Mouse (Mus musculus): ENCODE results near the gene Radil.

Radil gene

DNA sequence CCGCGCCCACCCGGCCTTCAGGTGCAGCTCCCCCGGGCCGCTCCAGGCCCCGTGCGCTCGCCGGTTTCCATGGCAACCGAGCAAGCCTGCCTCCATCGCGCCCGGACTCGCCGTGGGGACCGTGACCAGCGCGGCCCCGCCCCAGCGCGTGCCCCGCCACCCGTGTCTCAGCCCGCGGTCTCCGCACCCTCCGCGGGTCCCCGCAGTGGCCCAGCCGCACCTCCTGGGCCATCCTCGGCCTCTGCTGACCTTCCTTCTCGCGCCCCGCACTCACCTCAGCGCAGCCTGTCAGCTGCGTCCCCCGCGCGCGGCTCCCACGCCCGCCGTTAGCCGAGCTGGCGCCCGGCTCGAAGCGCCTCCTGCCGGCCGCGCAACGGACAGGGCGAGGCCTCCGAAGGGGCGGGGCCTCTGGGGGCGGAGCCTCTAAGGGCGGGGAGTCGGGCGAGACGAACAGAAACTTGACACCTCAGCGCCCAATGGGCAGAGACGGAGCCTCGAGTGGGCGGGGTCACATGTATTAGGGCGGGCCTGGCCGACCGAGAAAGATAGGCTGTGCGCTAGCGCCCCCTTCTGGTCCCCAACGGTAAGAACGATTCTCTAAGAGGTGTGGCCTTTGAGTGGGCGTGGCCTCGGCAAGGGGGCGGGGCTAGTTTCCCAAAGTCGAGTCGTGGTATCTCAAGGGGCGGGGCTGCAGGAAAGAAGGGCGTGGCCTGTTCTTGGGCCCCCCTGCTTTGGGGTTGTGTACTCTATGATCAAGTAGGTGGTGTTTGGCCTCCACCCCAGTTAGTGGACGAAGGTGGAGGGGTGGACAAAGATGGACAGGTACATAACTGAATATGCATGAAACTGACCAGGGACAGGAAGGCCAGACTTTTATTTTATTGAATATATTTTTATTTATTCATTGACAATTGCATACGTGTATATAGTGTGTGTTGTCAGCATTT, at the start of gene Radil:
Gene Radil, minus strand, starts transcription at position 393 of the 947 bp plus-strand sequence.
- peak; percentile 93 for DNase-seq (ENCODE audit: low spot score)

- DNase-seq (ENCODE audit: low spot score), result no peak
Measured at GRCm38 (mm10) chr5:142597648-142598390, 46.9 kb upstream of the Radil start.

GRCm38 (mm10) chr5:142596723-142597122, 45.8 kb upstream of the Radil start:
- no peak for DNase-seq (ENCODE audit: low spot score)

DNA sequence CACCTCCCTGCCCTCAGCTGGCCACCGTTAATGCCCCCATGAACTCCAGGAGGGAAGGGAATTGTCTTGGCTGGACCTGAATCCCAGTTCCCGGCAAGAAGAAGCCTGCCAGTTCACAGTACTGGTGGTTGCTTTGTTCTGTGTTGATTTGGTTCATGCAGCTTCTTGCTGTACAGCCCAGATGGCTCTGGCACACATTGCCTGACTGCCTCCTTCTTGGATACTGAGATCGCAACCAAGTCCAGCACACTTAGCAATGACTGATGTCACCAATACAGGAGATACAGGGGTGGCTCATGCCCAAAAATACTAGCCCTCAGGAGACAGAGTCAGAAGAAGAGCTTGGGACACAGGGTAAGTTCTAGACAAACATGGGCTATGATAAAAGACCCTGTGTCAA, 44.8 kb upstream of the Radil start:
- DNase-seq (ENCODE audit: low spot score), result no peak

DNA sequence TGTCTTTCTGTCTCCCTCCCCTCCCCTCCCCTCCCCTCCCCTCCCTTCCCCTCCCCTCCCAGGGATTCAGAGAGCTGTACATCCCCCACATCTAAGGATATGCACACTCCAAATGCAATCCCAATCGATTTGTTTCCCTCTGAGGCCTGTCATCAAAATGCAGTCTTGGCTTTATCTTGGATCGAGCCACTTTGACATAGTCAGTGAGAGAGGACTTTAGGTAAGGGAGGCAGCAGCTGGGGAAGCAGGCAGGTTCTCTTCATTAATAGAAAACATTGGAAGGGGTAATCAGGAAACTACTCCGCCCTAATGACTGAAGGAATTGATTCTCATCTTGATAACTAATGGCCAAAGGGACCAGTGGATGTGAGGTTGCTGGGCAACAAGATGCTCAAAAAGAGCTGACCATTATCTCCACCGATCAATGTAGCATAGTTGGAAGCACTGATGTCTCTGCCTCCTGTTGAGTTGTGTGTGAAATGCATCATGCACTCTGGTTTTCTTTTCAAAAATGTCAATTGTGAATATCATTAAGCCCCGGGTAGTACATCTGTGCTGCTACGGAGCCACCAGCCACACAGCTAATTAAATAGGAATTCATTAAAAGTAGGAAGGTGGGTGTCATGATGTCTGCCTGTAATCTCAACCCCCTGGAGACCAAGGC, 40.2 kb upstream of the Radil start:
- no peak for DNase-seq (ENCODE audit: low spot score)

- peak; percentile 16 for DNase-seq (ENCODE audit: low spot score)
Measured at GRCm38 (mm10) chr5:142583616-142584126, 32.8 kb upstream of the Radil start.

DNA sequence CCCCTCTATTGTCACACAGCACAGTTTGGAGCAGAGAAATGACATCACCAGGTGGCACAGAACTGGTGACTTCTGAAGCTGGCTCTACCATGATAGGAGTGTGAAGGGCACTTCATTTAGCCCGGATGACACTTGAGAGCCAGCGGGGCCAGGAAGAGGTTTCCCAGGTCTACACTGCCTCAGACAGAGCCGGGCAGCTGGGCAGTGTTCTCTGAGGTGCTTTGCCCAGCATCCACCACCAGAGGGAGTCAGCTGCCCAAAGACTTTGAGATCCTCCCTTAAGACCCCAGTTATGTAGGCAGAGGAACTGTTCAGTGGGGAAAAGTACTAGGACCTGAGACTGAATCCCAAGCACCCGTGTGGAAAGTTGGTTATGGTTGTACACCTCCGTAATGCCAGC, 30.6 kb upstream of the Radil start:
- DNase-seq (ENCODE audit: low spot score), result peak; percentile 61

DNA sequence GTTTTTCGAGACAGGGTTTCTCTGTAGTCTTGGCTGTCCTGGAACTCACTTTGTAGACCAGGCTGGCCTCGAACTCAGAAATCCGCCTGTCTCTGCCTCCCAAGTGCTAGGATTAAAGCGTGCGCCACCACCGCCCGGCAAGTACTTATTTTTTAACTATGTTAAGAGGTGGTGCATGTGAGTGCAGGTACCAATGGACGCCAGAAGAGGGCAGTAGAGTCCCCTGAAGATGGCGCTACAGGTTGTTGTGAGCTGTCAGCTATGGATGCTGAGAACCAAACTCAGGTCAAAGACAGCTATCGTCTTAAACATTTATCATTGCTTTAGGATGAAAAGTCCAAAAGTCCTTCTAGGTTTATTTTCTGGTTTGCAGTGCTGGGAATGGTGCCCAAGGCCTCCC, 27.3 kb upstream of the Radil start:
- DNase-seq (ENCODE audit: low spot score), result no peak

- peak; percentile 43 for DNase-seq (ENCODE audit: low spot score)
Measured at GRCm38 (mm10) chr5:142576832-142577231, 25.9 kb upstream of the Radil start.

GRCm38 (mm10) chr5:142574323-142575057, 23.6 kb upstream of the Radil start:
- no peak for DNase-seq (ENCODE audit: low spot score)

DNA sequence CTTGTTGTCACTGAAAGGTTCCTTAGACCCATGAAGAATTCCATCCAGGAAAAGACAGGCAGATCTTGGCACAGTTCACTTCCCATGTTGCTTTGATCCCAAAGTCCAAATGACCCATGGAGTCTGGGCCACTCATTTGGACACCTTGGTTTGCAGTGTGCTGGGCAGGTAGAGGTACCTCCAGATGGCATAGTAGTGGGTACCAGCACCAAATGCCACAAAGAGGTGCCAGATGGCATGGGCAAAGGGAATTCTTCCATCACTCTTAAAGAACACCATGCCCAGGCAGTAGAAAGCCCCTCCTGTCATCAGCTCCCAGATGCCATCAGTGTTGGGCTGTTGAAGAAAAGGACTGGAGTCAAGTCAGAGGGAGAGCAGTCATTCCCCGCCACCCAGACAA, 13.7 kb upstream of the Radil start:
- DNase-seq (ENCODE audit: low spot score), result no peak

DNA sequence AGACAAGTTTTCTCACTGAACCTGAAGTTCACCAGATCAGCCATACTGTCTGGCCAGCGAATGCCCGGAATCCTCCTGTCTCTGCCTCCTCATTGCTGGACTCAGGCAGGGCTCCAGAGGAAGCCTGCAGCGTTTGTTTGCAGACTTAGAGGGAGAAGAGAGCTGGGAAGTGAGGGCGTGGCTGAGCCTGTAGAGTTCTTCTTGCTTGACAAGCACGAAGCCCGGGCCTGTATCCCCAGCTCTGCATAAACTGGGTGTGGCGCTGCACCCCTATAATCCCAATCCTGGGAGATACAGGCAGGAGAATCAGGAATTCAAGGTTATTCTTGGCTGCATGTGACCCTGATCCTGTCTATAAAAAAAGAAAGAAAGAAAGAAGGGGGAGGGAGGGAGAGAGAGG, 9.4 kb upstream of the Radil start:
- DNase-seq (ENCODE audit: low spot score), result no peak

- peak; percentile 55 for DNase-seq (ENCODE audit: low spot score)
Measured at GRCm38 (mm10) chr5:142557397-142558067, 6.6 kb upstream of the Radil start.

GRCm38 (mm10) chr5:142556721-142557120, 5.8 kb upstream of the Radil start:
- DNase-seq (ENCODE audit: low spot score), result no peak

DNA sequence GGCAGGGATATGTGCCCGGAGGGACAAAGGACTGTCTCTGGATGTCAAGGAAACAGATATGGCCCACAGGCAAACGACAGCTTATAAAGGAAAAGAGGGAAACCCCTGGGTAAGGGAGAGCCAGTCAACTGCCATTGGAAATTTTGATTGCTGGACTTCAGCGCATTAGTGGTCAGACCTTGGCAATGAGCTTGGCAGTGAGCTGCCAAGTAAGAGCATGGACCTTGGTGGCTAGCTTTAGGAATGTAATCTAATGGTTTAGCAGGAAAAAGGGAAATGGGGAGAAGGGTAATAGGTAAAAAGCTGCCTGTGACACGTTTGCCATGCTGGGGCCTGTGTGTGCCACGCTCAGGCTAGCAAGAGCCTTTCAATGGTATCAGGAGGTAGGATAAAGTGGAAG, 5.0 kb upstream of the Radil start:
- no peak for DNase-seq (ENCODE audit: low spot score)

DNA sequence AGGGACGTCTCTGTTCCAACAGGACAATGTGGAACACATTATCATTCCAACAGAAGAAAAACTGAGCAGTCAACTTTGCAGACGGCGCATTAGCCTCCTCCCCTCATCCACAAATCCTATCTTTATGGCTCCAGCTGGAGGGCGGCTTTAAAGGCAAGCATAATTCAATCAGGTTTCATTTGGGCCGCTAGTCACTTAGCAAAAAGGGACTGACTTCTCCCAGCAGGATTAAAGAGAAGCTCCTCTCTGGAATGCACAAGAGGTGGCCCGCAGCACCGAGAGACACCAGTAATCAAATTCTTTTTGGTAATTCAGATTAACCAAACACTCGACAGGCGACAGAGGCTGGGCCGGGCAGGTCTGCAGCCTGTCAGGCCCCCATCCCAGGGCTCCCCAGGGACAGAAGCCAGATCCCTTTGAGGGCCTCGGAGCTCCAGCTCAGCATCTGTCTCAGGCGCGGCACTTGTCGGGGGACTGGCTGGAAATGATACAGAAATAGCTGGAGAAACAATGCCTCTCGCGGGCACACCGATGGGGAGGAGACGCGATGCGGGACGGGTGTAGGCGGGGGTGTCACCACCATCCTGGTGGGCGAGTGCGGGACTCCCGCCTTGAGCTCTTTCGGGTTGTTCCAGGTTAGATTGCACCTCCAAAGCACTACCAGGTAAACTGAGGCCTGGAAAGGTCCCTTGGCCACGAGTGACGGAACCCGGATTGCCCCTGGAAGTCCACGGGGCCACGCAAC, 765 bp downstream of the Radil start:
- no peak for DNase-seq (ENCODE audit: low spot score)

GRCm38 (mm10) chr5:142549441-142549840, 1.5 kb downstream of the Radil start:
- DNase-seq (ENCODE audit: low spot score), result no peak

DNA sequence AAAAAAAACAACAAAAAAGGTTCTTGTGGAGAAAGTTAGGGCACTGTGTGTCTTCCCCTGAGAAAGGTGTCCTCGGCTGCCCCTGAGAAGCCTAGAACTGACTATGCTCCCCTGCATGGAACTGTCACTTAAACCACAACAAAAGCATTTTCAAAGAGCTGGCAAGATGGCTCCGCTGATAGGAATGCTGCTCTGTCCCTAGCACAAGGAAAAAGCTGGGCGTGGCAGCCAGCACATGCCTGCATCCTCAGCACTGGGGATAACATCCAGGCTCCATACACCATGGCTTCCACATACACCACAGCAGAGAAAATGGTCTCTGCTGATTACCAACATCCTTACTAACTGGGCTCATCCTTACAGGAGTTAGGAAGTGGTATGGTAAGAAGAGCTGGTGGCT, 3.8 kb downstream of the Radil start:
- no peak for DNase-seq (ENCODE audit: low spot score)

DNA sequence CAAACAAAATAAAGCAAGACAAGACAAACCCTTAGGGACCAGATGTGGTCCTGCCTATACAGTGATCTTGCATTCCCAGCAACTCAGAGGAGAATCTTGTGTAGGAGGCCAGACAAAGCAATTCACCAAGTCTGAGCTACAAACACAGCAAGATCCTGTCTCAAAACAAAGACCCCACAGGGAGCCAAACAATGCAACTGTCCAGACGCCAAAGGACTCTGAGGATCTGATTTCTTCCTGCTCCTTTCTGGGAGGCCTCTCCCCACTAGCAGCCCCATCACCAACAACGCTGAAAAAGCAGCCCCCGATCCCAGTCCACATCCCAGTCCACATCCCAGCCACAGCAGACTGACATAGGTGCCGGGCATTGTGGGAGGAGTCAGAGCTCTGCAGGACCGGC, 4.6 kb downstream of the Radil start:
- DNase-seq (ENCODE audit: low spot score), result no peak

DNA sequence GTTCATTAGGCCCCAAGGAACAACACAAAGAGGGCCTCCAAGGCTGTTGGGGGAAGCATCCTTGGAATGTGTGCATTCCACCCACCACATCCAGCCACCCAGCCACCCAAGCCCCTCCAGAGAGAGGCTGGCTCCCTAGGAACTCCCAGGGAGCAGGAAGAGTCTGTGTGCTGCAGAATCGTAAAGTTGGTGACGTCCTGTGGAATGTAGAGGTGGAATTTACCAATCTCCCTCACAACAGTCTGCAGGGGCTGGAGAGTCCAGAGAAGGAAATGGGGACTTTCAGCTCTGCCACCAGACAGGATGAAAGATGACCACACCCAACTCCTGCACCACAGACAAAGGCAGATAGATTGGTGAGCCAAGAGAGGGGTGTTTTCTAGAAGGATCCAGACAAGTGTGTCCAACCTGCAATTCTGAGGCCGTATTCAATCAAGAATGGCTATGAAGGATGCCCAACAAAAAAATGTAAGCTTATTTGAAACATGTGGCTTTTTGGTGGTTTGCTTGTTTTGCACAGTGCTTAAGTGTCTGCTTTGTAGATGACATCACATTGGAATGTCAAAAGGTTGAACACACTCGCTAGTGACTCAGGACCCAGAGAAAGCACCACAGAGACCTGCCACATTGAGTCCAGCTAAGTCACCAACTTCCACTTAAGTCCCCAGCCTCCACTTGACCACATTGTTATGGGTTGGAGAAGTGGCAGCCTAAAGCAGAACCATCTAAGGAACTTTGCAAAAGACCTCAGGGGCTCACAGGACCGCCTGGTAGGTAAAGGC, 5.7 kb downstream of the Radil start:
- DNase-seq (ENCODE audit: low spot score), result no peak
